Mouse (Mus musculus) hematopoietic stem cell, adult 5-6 weeks (primary cell): ENCODE measurements around the gene 1700029F12Rik. TPM values are rescaled to one million over a fixed set of nuclear protein-coding genes. Genes with fewer than 3 reads are reported as not detected.

ENCODE experiments used
- ATAC-seq, 2 experiments: fragments of 125-278 bp in 1 of 2; replicated peaks in 1 of 2; 2 replicates each; pipeline ENCODE4 v1.8.0; 2016 to 2017; ENCODE audit warnings: inconsistent platforms in 2 of 2, mild to moderate bottlenecking in 2 of 2, moderate number of reproducible peaks in 2 of 2, low read depth in 1 of 2, moderate TSS enrichment in 1 of 2; ENCODE audit not compliant: low FRiP score in 2 of 2, poor library complexity in 2 of 2, severe bottlenecking in 2 of 2, insufficient read depth in 1 of 2, low TSS enrichment in 1 of 2
- total RNA-seq: library from RNA; stranded (forward); fragments of 172-1452, 232-1000 nt; gene quantifications from 2 replicates; pipeline ENCODE4 v1.2.3, GENCODE M21; 2017

The 1700029F12Rik gene
- total RNA-seq, 1 experiment from 2014 or later: not detected

GRCm38 (mm10) chr13:97057817-97058216 lies 23.7 kb upstream of the 1700029F12Rik start:
- no peak for ATAC-seq

- no peak for ATAC-seq
Observed at GRCm38 (mm10) chr13:97053844-97054243, 19.7 kb upstream of the 1700029F12Rik start.

DNA sequence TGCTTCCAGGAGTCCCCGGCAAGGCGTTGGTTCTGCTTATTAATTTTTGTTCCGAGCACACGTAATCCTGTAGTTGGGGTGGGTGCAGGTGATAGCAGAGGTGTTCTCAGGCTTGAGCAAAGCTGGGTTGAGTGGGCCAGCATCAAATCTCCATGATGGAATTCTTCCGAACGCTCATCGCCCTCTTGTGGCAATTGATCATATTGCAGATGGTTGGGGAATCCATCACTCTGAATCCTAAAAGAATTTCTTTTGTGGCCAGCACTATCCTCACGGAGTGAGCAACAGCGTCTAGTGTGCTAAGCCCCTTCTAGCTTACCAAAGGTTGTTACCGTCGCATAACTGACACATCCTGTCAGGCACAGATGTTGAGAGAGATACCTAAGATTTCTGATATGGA lies 18.5 kb upstream of the 1700029F12Rik start:
- peak; percentile 56 to 62 for ATAC-seq

DNA sequence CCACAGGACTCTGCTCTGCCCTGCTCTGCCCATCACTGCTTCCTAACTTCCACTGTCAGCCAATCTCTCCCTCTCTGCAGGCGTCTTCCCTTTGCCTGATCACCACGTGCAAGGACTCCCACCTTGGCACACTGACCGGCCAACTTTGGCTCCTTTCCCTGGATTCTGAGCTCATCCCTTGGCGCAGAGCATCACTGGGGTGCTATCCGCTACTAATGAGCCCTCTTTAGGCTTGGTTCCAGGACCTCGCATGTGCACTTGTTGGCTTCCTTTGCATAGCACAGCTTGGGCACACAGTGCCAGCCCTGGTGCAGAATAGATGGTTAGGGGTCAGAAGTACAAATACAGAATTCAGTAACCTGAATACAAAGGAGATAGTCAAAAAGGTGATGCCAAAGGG lies 17.0 kb upstream of the 1700029F12Rik start:
- ATAC-seq: no peak

DNA sequence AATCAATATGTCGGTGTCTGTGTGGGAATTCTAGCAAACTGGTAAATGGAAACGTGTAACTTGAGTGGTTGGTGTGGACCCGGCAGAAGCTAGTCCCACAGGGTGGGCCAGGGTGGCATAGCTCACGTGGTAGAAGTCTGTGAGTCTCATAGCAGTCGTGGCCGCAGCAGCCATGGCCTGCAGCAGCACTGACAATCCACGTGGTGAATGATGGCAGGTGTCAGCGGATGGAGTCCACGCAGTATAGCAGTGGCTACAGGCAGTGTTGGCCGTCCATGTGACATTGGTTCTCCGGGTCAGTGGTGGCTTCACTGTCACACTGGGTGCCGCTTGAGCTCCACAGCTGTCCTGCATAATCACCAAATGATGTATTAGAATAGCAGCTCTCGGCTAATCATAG lies 4.1 kb downstream of the 1700029F12Rik start:
- ATAC-seq: no peak

- no peak for ATAC-seq
Observed at GRCm38 (mm10) chr13:97021906-97022305, 12.3 kb downstream of the 1700029F12Rik start.

DNA sequence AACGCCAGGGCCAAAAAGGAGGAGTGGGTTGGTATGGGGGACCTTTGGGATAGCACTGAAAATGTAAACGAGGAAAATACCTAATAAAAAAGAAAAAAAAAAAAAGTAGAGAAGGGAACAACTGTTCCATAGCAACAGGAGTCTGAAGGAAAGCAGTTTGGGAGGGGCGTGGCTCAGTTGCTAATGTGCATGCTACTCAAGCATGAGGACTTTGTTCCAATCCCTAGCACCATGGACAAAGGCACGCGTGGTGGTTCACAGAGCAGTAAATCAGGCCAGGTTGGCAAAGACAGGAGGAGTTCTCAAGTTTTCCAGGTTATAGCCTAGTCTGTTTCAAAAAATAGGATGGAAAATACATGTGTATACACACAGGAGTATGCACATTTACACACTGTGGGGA lies 14.0 kb downstream of the 1700029F12Rik start:
- ATAC-seq: no peak

GRCm38 (mm10) chr13:97017711-97018110 lies 16.5 kb downstream of the 1700029F12Rik start:
- no peak for ATAC-seq

- ATAC-seq: no peak
Observed at GRCm38 (mm10) chr13:97014366-97014765, 19.8 kb downstream of the 1700029F12Rik start.

- peak; percentile 42 to 49; a peak in 2 of 4 replicates for ATAC-seq
Observed at GRCm38 (mm10) chr13:97008266-97009153, 25.7 kb downstream of the 1700029F12Rik start.

DNA sequence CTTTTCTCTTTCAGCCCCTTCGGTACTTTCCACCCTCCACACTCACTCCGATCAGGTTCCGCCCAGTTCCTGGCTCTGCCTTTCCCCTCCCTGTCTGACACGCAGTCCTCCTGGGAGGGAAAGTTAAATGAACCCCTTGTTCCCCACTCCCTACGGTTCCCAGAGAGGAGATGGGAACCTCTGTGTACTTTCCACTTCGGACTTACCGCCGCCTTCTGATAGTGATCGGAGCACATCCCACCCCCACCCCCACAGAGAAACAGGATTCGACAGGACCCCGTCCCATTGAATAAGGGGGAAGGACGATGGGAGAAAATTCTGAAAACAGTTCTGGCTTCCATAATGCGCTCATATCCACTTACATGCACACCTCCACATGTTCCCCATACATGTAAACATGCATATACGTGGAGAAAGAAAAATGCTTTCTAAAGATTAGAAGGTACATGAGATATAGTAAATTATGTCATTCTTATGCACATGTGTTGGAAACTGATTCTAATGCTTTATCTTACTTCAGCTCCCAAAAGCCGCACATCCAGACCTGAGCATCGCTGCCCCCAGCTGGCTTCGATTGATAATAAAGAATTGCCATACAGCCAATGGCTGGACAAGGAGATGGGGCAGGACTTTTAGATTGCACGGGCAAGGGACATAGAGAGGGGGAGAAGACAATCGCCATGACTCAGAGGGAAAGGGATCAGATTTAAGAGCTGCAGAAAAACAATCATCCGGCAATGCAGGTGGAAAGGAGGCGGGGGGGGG lies 26.5 kb downstream of the 1700029F12Rik start:
- peak; percentile 51 to 58; a peak in 3 of 4 replicates for ATAC-seq

- no peak for ATAC-seq
Observed at GRCm38 (mm10) chr13:97006784-97007183, 27.4 kb downstream of the 1700029F12Rik start.

DNA sequence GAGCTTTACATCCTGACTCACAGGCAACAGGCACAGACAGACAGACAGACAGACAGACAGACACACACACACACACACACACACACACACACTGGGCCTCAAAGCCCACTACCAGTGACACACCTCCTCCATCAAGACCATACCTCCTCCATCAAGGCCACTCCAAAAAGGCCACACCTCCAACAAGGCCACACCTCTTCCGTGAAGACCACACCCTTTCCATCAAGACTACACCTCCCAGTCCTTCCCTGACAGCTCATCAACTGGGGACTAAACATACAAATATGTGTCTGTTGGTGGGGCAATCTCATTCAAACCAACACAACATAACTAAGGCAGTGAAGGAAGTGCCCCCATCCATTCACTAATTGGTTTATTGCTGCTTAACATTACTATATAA lies 37.1 kb downstream of the 1700029F12Rik start:
- ATAC-seq: no peak

GRCm38 (mm10) chr13:96995243-96995642 lies 38.9 kb downstream of the 1700029F12Rik start:
- ATAC-seq: peak; percentile 76 to 78

DNA sequence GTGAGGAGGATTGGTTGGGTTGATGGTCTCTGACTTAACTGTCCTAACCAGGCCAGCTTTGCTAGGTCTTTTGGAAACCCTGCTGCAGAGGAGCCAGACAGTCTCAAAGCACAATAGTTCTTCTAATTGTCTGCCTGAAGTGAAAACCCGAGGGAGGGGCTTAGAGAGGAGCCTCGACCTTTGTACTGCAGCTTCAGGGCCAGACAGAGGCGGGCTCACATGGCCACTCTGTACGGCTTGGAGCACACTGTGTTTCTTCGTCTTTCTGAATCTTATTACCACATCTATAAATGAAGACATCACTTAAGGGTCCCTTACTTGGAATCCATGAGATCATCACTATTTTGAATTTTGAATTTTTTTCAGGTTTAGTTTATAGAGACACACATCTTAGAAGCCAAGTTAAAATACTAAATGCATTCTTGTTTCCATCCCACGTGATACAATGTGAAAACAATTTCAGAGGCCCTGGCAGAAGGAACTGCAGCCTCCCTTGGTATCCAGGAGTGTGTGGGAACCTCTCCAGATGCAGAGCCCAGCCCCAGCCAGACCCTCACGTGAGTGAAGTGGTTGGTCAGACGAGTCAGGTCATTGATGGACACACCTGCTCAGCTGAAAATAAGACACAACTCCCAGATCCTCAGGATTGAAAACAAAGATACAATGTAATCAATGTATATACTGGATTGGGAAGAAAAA lies 40.7 kb downstream of the 1700029F12Rik start:
- ATAC-seq: no peak

DNA sequence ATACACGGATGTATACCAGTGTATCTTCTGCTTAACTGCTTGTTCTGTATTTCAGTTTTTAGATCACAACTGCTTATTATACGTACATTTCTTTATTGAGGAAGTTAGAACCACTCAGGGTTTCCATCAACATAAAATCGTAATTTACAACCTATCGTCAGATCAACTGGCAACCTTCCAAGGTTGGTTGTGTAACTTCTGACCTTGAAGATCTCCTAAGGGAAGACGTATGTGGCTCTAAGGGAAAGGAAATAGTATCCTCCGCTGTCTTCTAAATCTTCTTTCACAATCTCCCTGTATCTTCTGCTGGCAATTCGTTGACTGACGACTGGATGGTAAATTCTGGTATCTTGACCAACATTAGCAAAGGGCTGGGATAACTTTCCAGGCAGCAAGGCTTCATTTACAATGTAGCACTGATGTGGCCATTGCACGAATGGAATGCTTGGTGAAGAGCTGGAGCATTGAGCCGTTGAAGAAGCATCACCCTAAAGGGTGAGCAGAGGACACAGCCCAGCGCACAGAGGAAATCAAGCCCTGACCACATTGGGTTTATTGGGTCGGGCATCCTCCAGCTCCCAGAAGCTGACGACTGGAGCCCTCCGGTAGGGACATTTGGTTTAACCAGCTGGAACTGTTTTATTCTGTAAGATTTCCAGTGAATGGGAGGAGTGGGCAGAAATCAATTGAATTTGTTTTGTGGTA lies 43.4 kb downstream of the 1700029F12Rik start:
- ATAC-seq: peak; percentile 13 to 22; a peak in 1 of 4 replicates

DNA sequence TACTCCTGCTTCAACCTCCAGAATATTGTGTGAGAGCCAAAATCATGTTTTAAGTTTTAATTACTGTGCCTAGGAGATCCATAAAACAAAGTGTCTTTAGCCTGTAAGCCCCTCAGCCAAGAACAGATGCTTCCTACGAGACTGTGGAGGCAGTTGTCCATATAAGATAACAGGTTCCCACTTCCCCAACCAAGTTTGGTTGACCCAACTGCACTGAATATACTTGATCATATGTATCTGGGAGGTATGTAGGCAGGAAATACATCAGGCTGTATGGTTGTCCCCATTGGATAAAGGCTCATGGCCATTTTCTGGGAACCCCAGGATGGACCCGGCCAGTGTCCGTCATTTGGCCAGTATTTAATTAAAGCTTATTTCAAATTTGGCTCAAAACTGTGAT lies 44.1 kb downstream of the 1700029F12Rik start:
- ATAC-seq: peak; percentile 51 to 59; a peak in 3 of 4 replicates
